Mouse (Mus musculus) G1E (cell line): ENCODE data around the gene Rd3. TPM values are rescaled to one million over a fixed set of nuclear protein-coding genes. Genes with fewer than 3 reads are reported as not detected.

ENCODE experiments used
- ATAC-seq: 2 replicates; pipeline ENCODE4 v1.8.0; 2016; ENCODE audit warnings: mild to moderate bottlenecking; ENCODE audit not compliant: insufficient number of reproducible peaks, poor library complexity, low FRiP score, severe bottlenecking; ENCODE audit errors: extremely low read depth
- DNase-seq: peaks from one replicate; pipeline ENCODE4 v3.0.0; 2012; ENCODE audit warnings: low spot score
- H3K27me3 ChIP-seq: 2 replicates; pipeline ENCODE4 v1.6.1; 2012; ENCODE audit warnings: mild to moderate bottlenecking, low read length, inconsistent platforms; ENCODE audit not compliant: insufficient read depth
- H3K36me3 ChIP-seq: replicated peaks from 2 replicates; pipeline ENCODE3; 2012; ENCODE audit warnings: mild to moderate bottlenecking, inconsistent platforms
- H3K4me1 ChIP-seq: 2 replicates; pipeline ENCODE4 v1.6.1; 2012; ENCODE audit warnings: low read depth, low read length, inconsistent platforms, mixed read lengths; ENCODE audit not compliant: insufficient read depth
- H3K4me3 ChIP-seq: 2 replicates; pipeline ENCODE4 v1.5.1; 2012; ENCODE audit warnings: low read depth, mild to moderate bottlenecking, inconsistent platforms, low read length, moderate library complexity, mixed read lengths
- H3K9me3 ChIP-seq: replicated peaks from 2 replicates; pipeline ENCODE4 v1.6.1; 2012; ENCODE audit warnings: inconsistent platforms
- CTCF ChIP-seq: IDR thresholded peaks from 2 replicates; pipeline ENCODE4 v1.5.1; 2012; ENCODE audit warnings: low read depth, low read length, inconsistent platforms, mixed read lengths
- GATA1 ChIP-seq: IDR thresholded peaks from 2 replicates; pipeline ENCODE4 v1.6.1; 2012; ENCODE audit warnings: borderline replicate concordance, low read length, inconsistent platforms, mixed read lengths
- GATA2 ChIP-seq: IDR thresholded peaks from 2 replicates; pipeline ENCODE4 v1.6.1; 2012; ENCODE audit warnings: low read depth, low read length, inconsistent platforms, borderline replicate concordance
- POLR2AphosphoS5 ChIP-seq: IDR thresholded peaks from 2 replicates; pipeline ENCODE4 v1.6.1; 2012; ENCODE audit warnings: low read depth, low read length, inconsistent platforms; ENCODE audit not compliant: insufficient replicate concordance
- TAL1 ChIP-seq: conservative IDR thresholded peaks from 2 replicates; pipeline ENCODE4 v1.6.1; 2012; ENCODE audit warnings: low read depth, low read length, inconsistent platforms, mixed read lengths
- polyA plus RNA-seq: library from polyadenylated mRNA; stranded (reverse); fragments of >175 nt; gene quantifications from 2 replicates; pipeline ENCODE4 v1.2.3, GENCODE M21; 2012
- total RNA-seq, 2 experiments: library from RNA; stranded (forward) in 1 of 2; stranded (reverse) in 1 of 2; fragments of 200-1000 nt in 1 of 2; fragments of >200 nt in 1 of 2; fragmentation: Nextera tagmentation in 1 of 2; gene quantifications; 2 replicates each; pipeline ENCODE4 v1.2.3; 2014 to 2017

Rd3 gene
- total and polyA plus RNA-seq, 3 experiments = not detected

DNA sequence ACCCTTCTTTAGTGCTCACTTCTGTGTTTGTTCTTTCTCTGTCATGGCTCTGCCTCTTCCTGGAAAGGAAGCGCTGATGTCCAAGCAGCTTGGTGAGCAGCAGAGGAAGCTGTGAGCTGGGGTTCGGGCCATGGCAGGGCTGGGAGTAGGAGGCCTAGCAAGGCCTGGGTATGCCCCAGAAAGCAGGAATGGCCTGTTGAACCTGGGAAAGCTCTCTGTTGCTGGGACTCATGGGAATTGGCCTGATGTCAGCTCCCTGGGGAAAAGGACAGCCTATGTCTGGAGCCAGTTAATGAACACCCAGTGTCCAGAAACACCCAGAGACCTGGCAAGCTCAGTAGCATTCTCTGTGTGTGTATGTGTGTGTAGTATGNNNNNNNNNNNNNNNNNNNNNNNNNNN is 20.3 kb upstream of the Rd3 start:
- TF ChIP-seq GATA1 (no peak), POLR2AphosphoS5 (no peak), TAL1 (no peak), CTCF (no peak), GATA2 (no peak)
- no peak overlapping the region for H3K4me3 ChIP-seq
- no peak for DNase-seq
- no peaks in the 10 kb centered on the region for H3K36me3 ChIP-seq
- H3K9me3 ChIP-seq = no peaks in the 10 kb centered on the region
- ATAC-seq = no peak
- H3K4me1 ChIP-seq = 0 out of 2 replicates have a peak, but pooled peaks cover 2% of the 10 kb centered on the region
- peaks cover 48% of the 10 kb centered on the region for H3K27me3 ChIP-seq

GRCm38 (mm10) chr1:191957321-191957720 is 19.8 kb upstream of the Rd3 start:
- Histone ChIP-seq H3K9me3 (no peaks in the 10 kb centered on the region), H3K27me3 (peaks cover 48% of the 10 kb centered on the region), H3K4me3 (no peak overlapping the region), H3K36me3 (no peaks in the 10 kb centered on the region), H3K4me1 (0 out of 2 replicates have a peak, but pooled peaks cover 2% of the 10 kb centered on the region)
- TF ChIP-seq CTCF = no peak
- TF ChIP-seq GATA2 = no peak
- ATAC-seq (no peak), DNase-seq (no peak)

DNA sequence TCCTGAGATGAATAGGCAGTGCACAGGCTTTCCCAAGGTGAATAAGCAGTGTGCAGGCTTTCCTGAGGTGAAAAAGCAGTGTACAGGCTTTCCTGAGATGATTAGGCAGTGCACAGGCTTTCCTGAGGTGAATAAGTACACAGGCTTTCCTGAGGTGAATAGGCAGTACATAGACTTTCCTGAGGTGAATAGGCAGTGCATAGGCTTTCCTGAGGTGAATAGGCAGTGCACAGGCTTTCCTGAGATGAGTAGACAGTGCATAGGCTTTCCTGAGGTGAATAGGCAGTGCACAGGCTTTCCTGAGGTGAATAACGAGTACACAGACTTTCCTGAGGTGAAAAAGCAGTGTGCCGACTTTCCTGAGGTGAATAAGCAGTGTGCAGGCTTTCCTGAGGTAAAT is 16.2 kb upstream of the Rd3 start:
- Histone ChIP-seq H3K27me3 (peaks cover 28% of the 10 kb centered on the region), H3K4me3 (no peak overlapping the region)
- no peak for DNase-seq

GRCm38 (mm10) chr1:191963413-191963812 is 13.8 kb upstream of the Rd3 start:
- peaks cover 20% of the 10 kb centered on the region for H3K4me1 ChIP-seq
- H3K36me3 ChIP-seq = no peaks in the 10 kb centered on the region
- TF ChIP-seq CTCF (no peak), TAL1 (no peak), GATA2 (no peak), GATA1 (no peak), POLR2AphosphoS5 (no peak)
- peaks cover 22% of the 10 kb centered on the region for H3K27me3 ChIP-seq
- H3K4me3 ChIP-seq = no peak overlapping the region
- ATAC-seq = no peak
- no peaks in the 10 kb centered on the region for H3K9me3 ChIP-seq
- DNase-seq = no peak

More for the DNA sequence above, 16.2 kb upstream of the Rd3 start:
- no peaks in the 10 kb centered on the region for H3K9me3 ChIP-seq
- ATAC-seq = no peak
- H3K4me1 ChIP-seq = peaks cover 20% of the 10 kb centered on the region
- TF ChIP-seq TAL1 = no peak
- no peak for TF ChIP-seq GATA1
- no peaks in the 10 kb centered on the region for H3K36me3 ChIP-seq

- no peaks in the 10 kb centered on the region for H3K36me3 ChIP-seq
- DNase-seq (peak; percentile 70), ATAC-seq (peak; percentile 88)
- H3K9me3 ChIP-seq = no peaks in the 10 kb centered on the region
- H3K27me3 ChIP-seq = peaks cover 19% of the 10 kb centered on the region
- no peak overlapping the region for H3K4me3 ChIP-seq
- peak; percentile 53; the same call in 1 of the 2 replicates for TF ChIP-seq CTCF
- no peak for TF ChIP-seq GATA1
- peaks cover 20% of the 10 kb centered on the region for H3K4me1 ChIP-seq
Measured at GRCm38 (mm10) chr1:191963948-191964772, 13.0 kb upstream of the Rd3 start.

DNA sequence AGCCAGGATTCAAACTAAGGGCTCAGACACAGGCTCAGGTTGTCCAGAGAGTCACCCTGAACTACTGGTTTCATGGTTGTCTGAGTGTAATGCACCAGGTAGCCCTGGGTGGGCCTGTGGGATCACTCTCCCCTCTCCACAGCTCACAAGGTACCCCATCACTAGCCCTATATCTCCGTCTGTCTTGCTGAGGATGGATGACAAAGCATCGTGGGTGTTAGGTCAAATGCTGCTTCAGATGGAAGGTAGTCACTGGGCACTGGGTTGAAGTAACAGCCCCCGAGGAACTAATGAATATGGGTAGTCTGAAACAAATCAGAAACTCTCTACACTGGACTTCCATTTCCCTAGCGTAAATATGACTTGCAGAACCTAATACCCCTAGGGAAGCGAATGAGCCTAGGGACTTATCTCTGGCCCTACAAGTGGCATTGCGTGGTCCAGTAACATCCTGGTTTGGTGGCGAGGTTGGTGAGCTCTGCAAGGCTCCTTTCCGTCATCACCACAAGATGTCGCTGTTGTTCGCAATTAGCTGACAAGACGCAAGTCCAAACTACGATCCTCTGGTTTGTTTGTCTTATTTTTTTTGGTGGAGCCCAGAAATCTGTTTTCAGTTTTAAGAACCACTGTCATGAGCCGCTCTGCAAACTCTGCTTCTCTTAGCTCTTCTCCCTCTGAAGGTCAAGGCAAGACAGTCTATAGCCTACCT is 12.2 kb upstream of the Rd3 start:
- Histone ChIP-seq H3K36me3 (no peaks in the 10 kb centered on the region), H3K9me3 (no peaks in the 10 kb centered on the region), H3K4me3 (no peak overlapping the region), H3K27me3 (peaks cover 20% of the 10 kb centered on the region), H3K4me1 (peaks cover 20% of the 10 kb centered on the region)
- no peak for ATAC-seq
- TF ChIP-seq POLR2AphosphoS5 (no peak), CTCF (peak; percentile 77), GATA1 (no peak), TAL1 (no peak), GATA2 (no peak)
- peak; percentile 49 for DNase-seq
